Mouse (Mus musculus) cerebellum, adult 2 months (tissue): ENCODE measurements around the gene Dnase1l3. TPM values are rescaled to one million over a fixed set of nuclear protein-coding genes. Genes with fewer than 3 reads are reported as not detected.

ENCODE experiments used
- DNase-seq, 2 experiments: peaks; one replicate each; pipeline ENCODE4 v3.0.0; 2021
- H3K27ac ChIP-seq: fragments of 200-500 bp; 2 replicates; pipeline ENCODE4 v1.5.1; 2012; ENCODE audit warnings: low read length, control low read depth, inconsistent platforms; ENCODE audit not compliant: insufficient read depth
- H3K27me3 ChIP-seq: fragments of 200-500 bp; 2 replicates; pipeline ENCODE4 v1.6.1; 2012; ENCODE audit warnings: inconsistent platforms, mild to moderate bottlenecking, low read length, moderate library complexity; ENCODE audit not compliant: control insufficient read depth, insufficient read depth
- H3K4me1 ChIP-seq: fragments of 200-500 bp; 2 replicates; pipeline ENCODE4 v1.6.1; 2011; ENCODE audit warnings: low read length; ENCODE audit not compliant: control insufficient read depth, insufficient read depth
- H3K4me3 ChIP-seq: fragments of 200-500 bp; replicated peaks from 2 replicates; pipeline ENCODE3; 2011; ENCODE audit warnings: mild to moderate bottlenecking, low read depth, low read length, control low read depth; ENCODE audit not compliant: insufficient read depth
- CTCF ChIP-seq: fragments of 200-500 bp; IDR thresholded peaks from 2 replicates; pipeline ENCODE4 v1.5.1; 2011; ENCODE audit warnings: low read depth, mild to moderate bottlenecking, control low read depth, low read length, moderate library complexity, borderline replicate concordance; ENCODE audit not compliant: insufficient read depth
- POLR2A ChIP-seq: fragments of 200-500 bp; IDR thresholded peaks from 2 replicates; pipeline ENCODE4 v1.6.1; 2011; ENCODE audit warnings: low read length, control low read depth, borderline replicate concordance; ENCODE audit not compliant: insufficient read depth
- WGBS: fragments of 180-500 bp; shearing (Covaris S2); methylation state at CpG from one replicate; pipeline ENCODE4 v1.1.7; 2018; 5-methylcytosine and 5-hydroxymethylcytosine counted together
- polyA plus RNA-seq: library from polyadenylated mRNA; depleted of rRNA; stranded (reverse); fragments of >200 nt; gene quantifications from 2 replicates; pipeline ENCODE4 v1.2.3, GENCODE M21; 2012

Gene Dnase1l3
- polyA plus RNA-seq, 1 experiment = 0.02 TPM

GRCm38 (mm10) chr14:7954071-7954471 lies 40.3 kb downstream of the Dnase1l3 start:
- Histone ChIP-seq H3K4me1 (no peaks in the 10 kb centered on the region), H3K27me3 (no peaks in the 10 kb centered on the region), H3K4me3 (no peak overlapping the region), H3K27ac (no peak overlapping the region)
- no peak for DNase-seq
- no peak for TF ChIP-seq CTCF
- no peak for TF ChIP-seq POLR2A
- 60% methylated on average over 6 of the region's 6 CpGs for WGBS

DNA sequence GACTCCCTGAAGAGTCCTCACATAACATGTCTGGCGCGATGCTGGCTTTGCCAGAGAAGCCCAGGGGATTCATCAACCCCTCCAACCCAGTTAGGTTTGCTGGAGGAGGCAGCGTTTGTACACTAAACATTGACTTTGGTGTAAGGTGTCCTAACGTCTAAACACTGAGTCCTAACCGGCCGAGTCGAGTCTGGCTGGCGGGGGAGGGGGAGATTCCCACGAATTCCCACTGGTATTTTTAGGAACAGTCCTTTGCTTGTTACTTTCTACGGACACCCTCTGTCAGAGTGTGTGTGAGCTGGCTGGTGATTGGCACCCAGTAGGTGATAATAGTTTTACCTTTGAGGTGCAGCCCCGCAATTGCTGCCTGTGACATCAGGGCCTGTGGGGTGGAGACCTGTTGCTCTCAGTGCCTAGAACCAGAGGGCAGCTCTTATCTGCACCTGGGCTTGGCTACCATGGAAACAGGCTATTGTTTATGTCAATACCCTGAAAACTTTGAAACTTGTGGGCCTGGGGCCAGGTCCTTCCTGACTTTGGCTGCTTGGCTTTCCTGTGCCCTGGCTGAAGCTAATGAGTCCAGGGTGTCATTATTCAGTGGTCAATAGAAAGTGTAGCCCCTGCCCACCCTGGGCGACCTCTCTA lies 41.6 kb downstream of the Dnase1l3 start:
- H3K4me3 ChIP-seq = no peak overlapping the region
- H3K4me1 ChIP-seq = no peaks in the 10 kb centered on the region
- no peak overlapping the region for H3K27ac ChIP-seq
- DNase-seq = no peak
- no peaks in the 10 kb centered on the region for H3K27me3 ChIP-seq
- 45% methylated on average over 12 of the region's 12 CpGs for WGBS
- TF ChIP-seq POLR2A = no peak
- no peak for TF ChIP-seq CTCF

DNA sequence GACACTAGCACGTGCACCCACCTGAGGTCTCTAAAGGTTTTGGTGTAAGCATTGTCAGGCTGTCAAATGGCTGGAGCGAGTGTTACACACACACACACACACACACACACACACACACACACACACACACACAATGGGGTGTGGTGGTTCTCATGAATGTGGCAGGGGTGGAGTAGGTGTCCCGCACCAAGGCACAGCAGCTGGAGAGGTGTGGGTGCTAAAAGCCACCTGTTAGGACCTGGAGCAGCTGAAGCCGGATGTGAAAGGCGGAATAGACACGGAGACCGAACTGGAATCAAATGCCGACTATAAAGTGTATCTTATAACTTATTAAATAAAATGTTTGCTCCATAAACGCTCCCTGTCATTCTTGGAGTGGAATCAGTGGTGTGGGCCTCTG lies 43.1 kb downstream of the Dnase1l3 start:
- no peaks in the 10 kb centered on the region for H3K27me3 ChIP-seq
- no peak for DNase-seq
- H3K4me3 ChIP-seq = no peak overlapping the region
- TF ChIP-seq CTCF (no peak), POLR2A (no peak)
- H3K27ac ChIP-seq = no peak overlapping the region
- 95% methylated on average over 9 of the region's 9 CpGs for WGBS
- no peaks in the 10 kb centered on the region for H3K4me1 ChIP-seq

GRCm38 (mm10) chr14:7945261-7945660 lies 49.1 kb downstream of the Dnase1l3 start:
- WGBS = 94% methylated on average over 5 of the region's 5 CpGs
- TF ChIP-seq POLR2A (no peak), CTCF (no peak)
- Histone ChIP-seq H3K27me3 (no peaks in the 10 kb centered on the region), H3K4me3 (no peak overlapping the region), H3K27ac (no peak overlapping the region), H3K4me1 (peaks cover 8% of the 10 kb centered on the region; the same call in 1 of the 2 replicates)
- no peak for DNase-seq

GRCm38 (mm10) chr14:7944349-7945039 lies 49.9 kb downstream of the Dnase1l3 start:
- 64% methylated on average over 8 of the region's 8 CpGs for WGBS
- no peaks in the 10 kb centered on the region for H3K27me3 ChIP-seq
- no peak for TF ChIP-seq POLR2A
- TF ChIP-seq CTCF = peak; percentile 17; the same call in 1 of the 2 replicates
- H3K27ac ChIP-seq = no peak overlapping the region
- H3K4me3 ChIP-seq = no peak overlapping the region
- DNase-seq = peak in 1 of 2 experiments; percentile 30
- H3K4me1 ChIP-seq = peaks cover 8% of the 10 kb centered on the region; the same call in 1 of the 2 replicates

GRCm38 (mm10) chr14:7943801-7944135 lies 50.6 kb downstream of the Dnase1l3 start:
- no peak for DNase-seq
- Histone ChIP-seq H3K27me3 (no peaks in the 10 kb centered on the region), H3K27ac (peak overlapping the region; percentile 34; the same call in 1 of the 2 replicates), H3K4me3 (no peak overlapping the region), H3K4me1 (peaks cover 10% of the 10 kb centered on the region; the same call in 1 of the 2 replicates)
- 28% methylated on average over 3 of the region's 3 CpGs for WGBS
- no peak for TF ChIP-seq CTCF
- no peak for TF ChIP-seq POLR2A

- H3K4me3 ChIP-seq = no peak overlapping the region
- peak overlapping the region; percentile 34; the same call in 1 of the 2 replicates for H3K27ac ChIP-seq
- no peaks in the 10 kb centered on the region for H3K27me3 ChIP-seq
- TF ChIP-seq POLR2A (no peak), CTCF (no peak)
- H3K4me1 ChIP-seq = peaks cover 10% of the 10 kb centered on the region; the same call in 1 of the 2 replicates
- WGBS = 14% methylated on average over 7 of the region's 7 CpGs
- peak; percentile 36 to 46 for DNase-seq
These were observed 51.1 kb downstream of the Dnase1l3 start for GRCm38 (mm10) chr14:7943101-7943800.
